Mouse (Mus musculus) urinary bladder, postnatal 25 days (tissue): ENCODE measurements at regions not wholly inside any gene's neighbourhood (a gene's known extent, or its start where the extent isn't known, plus 50 kb on each side); places are given as distances from the start of the nearest gene placed in this dataset.

ENCODE experiments used
- DNase-seq: peaks from one replicate; pipeline ENCODE4 v3.0.0; 2022; ENCODE audit warnings: low spot score

DNA sequence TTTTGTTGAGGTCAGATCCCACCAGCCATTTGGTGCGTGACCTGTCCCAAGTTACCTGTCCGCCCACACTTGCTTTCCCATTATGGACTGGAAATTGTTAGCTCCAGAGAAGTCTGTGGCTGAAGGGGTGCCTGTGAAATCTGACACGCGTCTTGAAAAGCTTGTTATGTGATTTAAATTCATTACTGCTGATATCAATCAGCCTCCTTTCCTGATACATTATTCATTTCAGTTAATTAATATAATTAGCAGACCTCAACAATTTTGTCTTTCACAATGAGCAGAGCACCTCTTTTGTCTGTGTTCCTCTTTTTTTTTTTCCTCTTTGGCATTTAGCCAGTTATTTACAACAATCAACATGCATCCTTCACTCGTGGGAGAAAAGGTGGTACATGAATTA lies 58.6 kb upstream of the Grip1 start:
- no peak for DNase-seq

DNA sequence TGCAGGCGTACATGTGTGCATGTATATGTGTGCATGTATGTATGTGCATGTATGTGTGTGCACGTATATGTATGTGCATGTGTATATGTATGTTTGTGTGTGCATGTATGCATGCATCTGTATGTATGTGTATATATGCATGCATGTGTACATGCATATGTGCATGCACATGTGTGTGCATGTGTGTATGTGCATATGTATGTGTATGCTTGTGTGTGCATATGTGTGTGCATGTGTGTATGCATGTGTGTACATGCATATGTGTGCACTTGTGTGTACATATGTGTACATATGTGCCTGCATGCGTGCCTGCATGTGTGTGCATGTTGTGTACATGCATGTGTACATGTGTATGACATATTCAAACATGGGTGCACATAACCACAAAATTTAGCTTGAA lies 65.7 kb upstream of the Grip1 start:
- DNase-seq = no peak

DNA sequence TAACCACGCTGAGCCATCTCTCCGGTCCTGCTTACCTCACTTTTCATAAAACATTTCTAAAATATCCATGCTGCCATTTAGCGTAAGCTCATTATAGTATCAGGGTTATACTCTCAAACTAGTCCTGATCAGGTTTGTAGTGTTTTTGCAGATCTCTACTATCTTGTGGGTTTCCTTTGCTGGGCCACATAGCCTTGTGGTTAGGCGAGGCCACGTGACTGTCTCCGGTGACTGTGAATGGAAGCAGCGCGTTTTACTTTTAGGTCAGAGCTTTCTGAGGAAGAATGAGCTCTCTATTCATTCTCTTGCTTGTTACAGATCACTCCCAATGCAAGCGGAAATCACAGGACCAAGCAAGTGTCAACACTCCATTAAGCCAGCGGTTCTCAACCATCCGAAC lies 71.4 kb upstream of the Grip1 start:
- no peak for DNase-seq

DNA sequence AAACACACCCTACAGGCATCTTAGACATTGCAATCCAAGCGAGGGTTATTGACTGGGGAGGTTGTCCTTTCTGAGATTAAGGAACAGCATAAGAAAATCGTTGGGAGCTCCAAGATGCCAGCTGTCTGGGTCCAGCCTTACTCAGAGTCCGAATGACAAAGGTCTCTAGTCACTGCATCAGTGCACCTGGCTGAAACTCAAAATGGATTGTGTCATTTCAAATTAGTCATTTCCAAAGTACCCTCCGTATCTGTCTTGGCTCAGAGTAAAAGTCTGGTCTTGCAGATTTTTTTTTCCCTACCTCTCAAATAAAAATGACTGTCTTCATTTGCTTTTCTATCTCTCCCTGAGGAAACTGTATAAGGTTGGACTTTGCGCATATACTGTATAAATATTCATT lies 85.1 kb upstream of the Grip1 start:
- DNase-seq = no peak

DNA sequence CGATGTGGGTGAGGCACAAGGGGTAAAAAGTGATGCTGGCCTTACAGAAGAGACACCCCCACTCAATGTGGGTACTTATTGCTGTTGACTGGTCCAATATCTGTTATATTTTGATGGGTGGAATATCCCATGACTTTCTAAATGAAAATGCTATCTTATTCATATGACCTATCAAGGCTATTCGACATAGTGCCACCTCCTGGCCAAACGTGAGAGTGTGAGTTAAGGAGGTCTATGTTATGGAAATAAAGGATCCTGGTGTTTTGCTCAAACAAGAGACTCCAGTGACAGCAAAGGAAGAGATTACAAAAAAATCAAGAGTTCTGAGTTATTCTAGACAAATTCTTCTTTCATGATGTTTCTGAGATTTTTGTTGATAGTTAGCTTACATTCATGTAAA lies 90.0 kb upstream of the Grip1 start:
- DNase-seq = peak; percentile 35

DNA sequence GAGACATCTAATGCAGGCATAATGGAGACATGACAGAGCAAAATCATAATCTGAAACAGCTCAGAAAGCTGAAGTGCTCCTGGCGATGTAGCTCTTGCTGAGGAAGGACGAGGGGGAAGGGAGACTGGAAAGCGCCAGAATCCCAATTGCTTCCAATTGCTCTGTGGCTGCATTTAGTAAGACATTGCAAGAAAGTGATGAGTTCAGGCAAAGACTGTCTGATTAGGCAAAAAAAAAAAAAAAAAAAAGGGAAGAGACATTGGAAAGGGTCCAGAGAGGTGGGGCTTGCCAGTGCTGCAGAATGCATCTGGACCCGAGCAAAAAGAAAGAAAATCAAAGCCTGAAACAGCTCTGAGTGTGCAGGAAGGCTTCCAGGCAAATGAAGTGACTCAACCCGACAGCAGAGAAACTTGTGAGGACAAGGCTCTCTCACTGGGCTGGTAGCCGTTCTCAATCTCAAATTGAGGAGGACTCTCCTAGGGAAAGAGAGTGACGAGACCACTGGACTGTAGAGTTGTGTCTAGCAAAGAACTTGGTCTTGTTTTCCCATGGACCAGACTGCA lies 94.8 kb upstream of the Grip1 start:
- no peak for DNase-seq

DNA sequence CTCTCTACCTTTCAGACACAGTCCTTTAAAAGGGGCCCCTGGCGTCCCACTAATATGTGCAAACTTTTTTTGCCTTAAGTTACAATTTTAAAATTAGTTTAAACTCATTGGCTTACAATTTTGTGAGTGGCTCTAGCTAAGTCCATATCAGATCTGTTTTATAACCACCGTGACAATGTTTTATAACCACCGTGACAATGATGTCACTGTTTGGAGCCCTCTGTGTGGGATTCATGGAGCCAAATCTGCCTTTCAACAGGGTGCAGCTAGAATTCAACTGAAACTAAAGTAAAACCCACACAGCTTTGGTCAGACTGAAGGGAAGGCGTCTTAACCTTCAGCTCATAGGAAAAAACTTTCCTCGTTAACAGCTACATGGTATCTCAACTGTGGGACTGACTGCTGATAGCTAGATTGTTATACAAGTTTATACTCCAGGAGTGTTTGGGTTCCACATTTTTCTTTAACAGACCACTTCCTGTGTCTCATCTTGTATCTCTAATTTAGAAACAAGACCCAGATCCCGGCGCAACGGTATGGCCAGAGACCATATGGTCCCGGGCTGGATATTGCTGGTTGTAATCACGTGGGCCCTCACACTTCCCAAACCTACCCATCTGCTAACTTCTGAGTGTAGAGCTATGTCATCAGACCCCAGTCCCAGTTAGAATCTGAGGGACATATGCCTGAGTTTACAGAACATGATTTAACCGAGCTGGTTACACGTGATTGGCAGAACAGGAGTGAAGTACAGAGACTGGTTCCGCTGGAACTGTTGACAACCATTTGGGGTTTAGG lies 102.7 kb upstream of the Cand1 start:
- DNase-seq = no peak

DNA sequence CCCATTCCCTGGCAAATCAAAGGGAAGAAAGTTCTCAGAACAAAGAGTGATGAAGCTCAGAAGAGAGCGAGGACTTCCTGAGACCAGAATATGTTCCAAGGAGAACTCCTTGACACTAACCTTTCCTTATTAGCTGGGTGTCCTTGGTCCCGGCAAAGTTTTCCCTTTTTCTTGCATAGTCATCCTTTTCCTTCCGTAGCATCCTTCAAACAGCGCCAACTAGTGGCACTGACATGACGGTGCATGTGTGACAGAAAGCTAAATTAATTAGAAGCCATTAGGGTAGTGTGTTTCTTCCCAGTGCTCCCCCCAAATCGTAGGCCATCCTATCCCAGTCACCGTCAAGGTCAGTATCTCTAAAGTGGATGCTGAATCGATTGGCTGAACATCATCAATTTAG lies 100.5 kb upstream of the Cand1 start:
- no peak for DNase-seq

DNA sequence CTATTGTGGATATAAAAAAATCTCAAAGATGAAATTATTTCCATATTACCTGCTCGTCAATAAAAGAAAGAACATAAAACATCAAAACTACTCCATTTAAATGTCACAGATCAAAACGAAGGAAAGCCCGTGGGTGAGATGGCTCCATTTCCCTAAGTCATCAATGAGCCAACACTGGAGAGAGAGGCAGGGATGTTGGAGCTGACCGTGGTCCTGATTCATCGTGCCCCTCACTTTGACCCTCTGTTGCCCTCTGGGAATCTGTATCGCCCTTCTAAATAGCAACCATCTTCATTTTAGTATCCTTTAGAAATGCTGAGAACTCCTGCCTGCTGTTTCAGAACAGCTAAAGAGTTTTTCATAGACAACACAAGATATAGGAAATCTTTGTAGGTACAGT lies 87.1 kb upstream of the Cand1 start:
- no peak for DNase-seq

DNA sequence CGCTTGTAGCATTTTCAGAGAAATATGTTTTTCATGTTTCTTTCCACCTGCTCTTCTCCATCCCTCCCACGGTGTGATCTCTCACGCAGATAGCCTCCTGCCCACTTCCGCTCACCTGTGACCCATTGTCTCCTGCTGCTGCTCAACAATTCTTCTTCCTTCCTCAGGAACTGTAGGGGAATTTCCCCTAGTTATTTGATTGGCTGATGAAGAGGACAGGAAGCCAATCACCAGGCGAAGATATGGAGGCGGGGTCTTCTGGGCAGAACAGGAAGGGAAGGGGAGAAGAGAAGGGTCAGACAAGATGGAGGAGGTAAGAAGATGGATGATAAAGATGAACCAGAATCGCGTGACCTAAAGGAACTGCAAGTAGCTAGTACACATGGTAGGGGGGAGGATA lies 80.1 kb upstream of the Cand1 start:
- no peak for DNase-seq

DNA sequence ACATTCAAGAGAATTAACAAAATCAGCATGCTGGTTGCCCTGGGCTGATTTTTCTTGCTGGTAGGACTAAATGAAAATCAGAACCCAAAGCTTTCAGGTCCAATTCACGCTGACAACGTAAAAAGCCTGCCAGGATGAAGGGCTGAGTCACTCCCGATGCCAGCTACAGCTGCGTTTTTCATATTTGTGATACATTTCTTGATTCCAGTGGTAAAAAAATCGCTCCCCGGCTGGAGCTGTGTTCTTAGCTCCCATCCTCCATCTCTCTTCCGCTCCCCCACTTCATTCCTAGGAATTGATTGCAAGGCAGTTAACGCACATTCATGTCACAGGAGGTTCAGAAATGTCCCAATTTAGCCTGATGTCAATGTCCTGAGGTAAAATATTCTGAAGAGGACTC lies 78.6 kb upstream of the Cand1 start:
- no peak for DNase-seq

DNA sequence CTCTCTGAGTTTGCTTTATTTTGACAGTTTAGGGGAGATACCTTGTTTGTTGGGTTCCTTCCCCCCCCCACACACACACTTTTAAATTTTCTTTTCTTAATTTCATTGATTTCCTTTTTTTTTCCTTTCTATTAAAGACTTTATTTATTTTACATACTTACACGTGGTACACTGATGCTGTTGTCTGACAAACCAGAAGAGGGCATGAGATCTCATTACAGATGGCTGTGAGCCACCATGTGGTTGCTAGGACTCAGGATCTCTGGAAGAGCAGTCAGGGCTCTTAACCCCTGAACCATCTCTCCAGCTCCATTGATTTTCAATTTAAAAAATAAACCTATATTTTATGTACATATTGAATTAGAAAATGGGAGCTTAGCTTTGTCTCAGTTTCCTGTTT lies 71.7 kb upstream of the Cand1 start:
- no peak for DNase-seq

DNA sequence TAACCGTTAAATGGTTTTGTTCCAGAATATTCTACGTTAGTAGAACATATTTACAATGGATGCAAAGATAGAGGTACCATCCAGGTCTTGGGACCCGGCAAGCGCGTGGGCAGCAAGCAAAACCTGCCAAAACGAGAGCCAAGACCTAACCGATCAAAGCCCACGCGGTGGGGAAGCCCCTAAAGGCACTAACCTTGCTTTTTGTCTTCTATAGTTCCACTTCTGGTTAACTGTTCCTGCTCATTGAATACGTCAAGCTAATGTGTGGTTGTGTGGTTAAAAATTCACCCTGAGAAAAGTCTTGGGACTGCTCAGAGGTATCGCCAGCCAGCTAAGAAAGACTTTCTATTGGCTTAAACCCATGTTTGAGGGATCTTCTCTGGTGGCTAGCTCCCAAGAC lies 55.9 kb upstream of the Cand1 start:
- DNase-seq = no peak

DNA sequence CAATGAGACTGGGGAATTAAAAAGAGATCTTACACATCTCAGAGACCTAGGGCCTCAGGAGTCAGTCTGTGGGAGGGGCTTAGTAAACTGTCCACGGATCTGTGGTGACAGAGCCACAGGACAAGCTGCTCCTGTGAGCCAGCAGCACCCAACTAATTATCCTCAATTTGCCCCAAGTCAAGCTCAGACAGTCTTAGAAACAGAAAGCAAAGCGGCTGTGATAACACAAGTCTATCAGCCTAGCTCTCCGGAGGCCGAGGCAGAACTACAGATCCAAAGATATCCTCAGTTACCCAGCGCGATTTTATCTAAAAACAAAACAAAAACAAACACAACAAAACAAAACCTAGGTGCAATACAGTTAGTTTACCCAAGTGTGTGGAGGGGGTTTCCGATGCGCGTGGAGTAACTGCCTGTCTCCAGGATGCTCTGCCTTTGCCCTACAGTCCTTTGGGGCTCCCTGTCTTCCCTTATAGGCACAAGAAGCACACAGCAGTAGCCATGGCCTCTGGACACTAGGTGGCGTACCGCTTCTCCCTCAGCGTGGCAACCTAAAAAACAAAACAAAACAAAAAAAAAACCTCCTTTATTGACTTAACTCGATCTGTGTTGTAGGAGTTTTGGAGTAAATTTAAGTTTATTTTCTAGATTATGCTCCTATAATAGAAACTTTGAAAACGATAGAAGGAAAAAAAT lies 54.7 kb upstream of the Cand1 start:
- peak; percentile 12 for DNase-seq

DNA sequence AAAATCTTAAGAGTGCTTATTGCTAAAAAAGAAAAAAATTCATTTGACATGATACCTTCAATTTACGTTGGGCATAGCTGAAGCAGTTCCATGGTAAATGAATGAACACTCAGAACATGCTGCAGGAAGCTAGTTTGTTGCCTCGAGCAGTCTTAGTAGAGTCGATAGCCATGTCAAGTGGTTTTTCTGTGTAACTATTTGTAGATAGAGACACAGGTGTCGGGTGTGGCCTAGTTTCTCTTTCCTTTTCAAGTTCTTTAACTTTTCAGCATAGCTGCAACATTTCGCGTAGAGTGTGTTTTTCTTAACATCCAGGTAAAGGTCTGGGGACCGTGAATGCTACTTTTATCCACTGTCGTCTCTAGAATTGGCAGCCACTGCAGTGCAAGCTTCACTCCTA lies 53.5 kb upstream of the Cand1 start:
- no peak for DNase-seq
